Mouse (Mus musculus): ENCODE data around the gene 4930404N11Rik. TPM values are rescaled to one million over a fixed set of nuclear protein-coding genes. Genes with fewer than 3 reads are reported as not detected.

4930404N11Rik gene
- polyA plus RNA-seq, 1 experiment: 0.52 TPM

GRCm38 (mm10) chr10:81358841-81359240, 6.8 kb downstream of the 4930404N11Rik start:
- Histone ChIP-seq H3K4me1 (ENCODE audit: control insufficient read depth, insufficient read depth, low read length) (peaks cover 2% of the 10 kb centered on the region; the same call in 1 of the 2 replicates), H3K27ac (ENCODE audit: insufficient read depth, low read length) (no peak overlapping the region), H3K4me3 (ENCODE audit: insufficient read depth, low read length) (peak overlapping the region; percentile 98; the same call in 1 of the 2 replicates)
- no peak for TF ChIP-seq POLR2A (IDR thresholded peaks at IDR 0.05; ENCODE audit: extremely low read depth, insufficient read depth, low read length)
- no peak for TF ChIP-seq CTCF (IDR thresholded peaks at IDR 0.05; ENCODE audit: extremely low read depth, insufficient read depth, low read length)

- TF ChIP-seq CTCF (IDR thresholded peaks at IDR 0.05; ENCODE audit: extremely low read depth, insufficient read depth, low read length) (no peak), POLR2A (IDR thresholded peaks at IDR 0.05; ENCODE audit: extremely low read depth, insufficient read depth, low read length) (no peak)
- peak overlapping the region; percentile 98 for H3K4me3 ChIP-seq (ENCODE audit: insufficient read depth, low read length)
- no peak overlapping the region for H3K27ac ChIP-seq (ENCODE audit: insufficient read depth, low read length)
- peaks cover 2% of the 10 kb centered on the region; the same call in 1 of the 2 replicates for H3K4me1 ChIP-seq (ENCODE audit: control insufficient read depth, insufficient read depth, low read length)
Observed at GRCm38 (mm10) chr10:81358209-81358608, 7.4 kb downstream of the 4930404N11Rik start.

DNA sequence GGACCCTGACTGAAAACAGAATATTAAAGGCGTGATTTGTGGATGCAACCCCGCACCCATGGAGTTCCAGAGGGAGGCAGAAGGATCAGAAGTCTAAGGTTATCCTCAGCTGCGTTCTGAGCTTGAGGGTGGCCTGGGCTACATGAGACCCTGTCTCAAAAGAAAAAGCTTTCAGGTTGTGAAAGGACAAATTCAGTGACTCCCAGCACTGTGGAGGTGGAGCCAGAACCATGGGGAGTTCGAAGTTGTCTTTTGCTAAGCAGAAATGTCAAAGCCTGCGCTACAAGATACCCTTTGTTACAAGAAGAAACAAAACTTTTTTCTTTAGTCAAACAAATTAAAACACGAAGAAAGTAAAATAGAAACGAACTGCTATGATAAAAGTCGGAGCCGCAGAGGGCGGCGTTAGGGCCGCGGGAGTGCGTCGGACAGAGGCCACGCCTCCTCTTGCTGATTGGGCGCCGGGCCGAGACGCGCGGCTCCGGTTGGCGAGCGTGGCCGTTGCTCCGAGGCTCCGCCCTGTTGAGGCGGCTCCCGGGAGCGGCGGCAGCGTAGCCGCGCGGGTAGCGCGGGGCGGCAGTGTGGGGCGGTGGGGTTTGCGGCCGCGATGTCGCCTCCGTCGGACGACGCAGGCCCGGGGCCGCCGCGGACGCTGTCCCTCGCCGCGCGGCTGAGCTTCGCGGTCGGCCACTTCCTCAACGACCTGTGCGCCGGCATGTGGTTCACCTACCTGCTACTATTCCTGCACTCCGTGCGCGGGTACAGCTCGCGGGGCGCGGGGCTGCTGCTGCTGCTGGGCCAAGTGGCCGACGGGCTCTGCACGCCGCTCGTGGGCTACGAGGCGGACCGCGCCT, 8.4 kb downstream of the 4930404N11Rik start, which contains the start of gene Mfsd12:
TSS of gene Mfsd12 (plus strand) at position 501 of the 854 bp plus-strand sequence.
- no peak within 1 kb of the TSS for H3K27ac ChIP-seq (ENCODE audit: insufficient read depth, low read length)
- peak; percentile 25; the same call in 1 of the 2 replicates for TF ChIP-seq POLR2A (IDR thresholded peaks at IDR 0.05; ENCODE audit: extremely low read depth, insufficient read depth, low read length)
- no peak for TF ChIP-seq CTCF (IDR thresholded peaks at IDR 0.05; ENCODE audit: extremely low read depth, insufficient read depth, low read length)
- peak within 1 kb of the TSS; percentile 98 for H3K4me3 ChIP-seq (ENCODE audit: insufficient read depth, low read length)
- H3K4me1 ChIP-seq (ENCODE audit: control insufficient read depth, insufficient read depth, low read length): peaks cover 2% of the 10 kb centered on the region; the same call in 1 of the 2 replicates

GRCm38 (mm10) chr10:81356352-81356990, 9.1 kb downstream of the 4930404N11Rik start:
- TF ChIP-seq CTCF (IDR thresholded peaks at IDR 0.05; ENCODE audit: extremely low read depth, insufficient read depth, low read length): no peak
- no peak for TF ChIP-seq POLR2A (IDR thresholded peaks at IDR 0.05; ENCODE audit: extremely low read depth, insufficient read depth, low read length)
- Histone ChIP-seq H3K27ac (ENCODE audit: insufficient read depth, low read length) (no peak overlapping the region), H3K4me1 (ENCODE audit: control insufficient read depth, insufficient read depth, low read length) (peaks cover 2% of the 10 kb centered on the region; the same call in 1 of the 2 replicates), H3K4me3 (ENCODE audit: insufficient read depth, low read length) (peak overlapping the region; percentile 98; the same call in 1 of the 2 replicates)

- TF ChIP-seq CTCF (IDR thresholded peaks at IDR 0.05; ENCODE audit: extremely low read depth, insufficient read depth, low read length) (no peak), POLR2A (IDR thresholded peaks at IDR 0.05; ENCODE audit: extremely low read depth, insufficient read depth, low read length) (no peak)
- peaks cover 2% of the 10 kb centered on the region; the same call in 1 of the 2 replicates for H3K4me1 ChIP-seq (ENCODE audit: control insufficient read depth, insufficient read depth, low read length)
- no peak overlapping the region for H3K27ac ChIP-seq (ENCODE audit: insufficient read depth, low read length)
- no peak overlapping the region for H3K4me3 ChIP-seq (ENCODE audit: insufficient read depth, low read length)
Observed at GRCm38 (mm10) chr10:81355533-81355932, 10.1 kb downstream of the 4930404N11Rik start.

GRCm38 (mm10) chr10:81354738-81355477, 10.7 kb downstream of the 4930404N11Rik start:
- H3K27ac ChIP-seq (ENCODE audit: insufficient read depth, low read length): no peak overlapping the region
- TF ChIP-seq CTCF (IDR thresholded peaks at IDR 0.05; ENCODE audit: extremely low read depth, insufficient read depth, low read length) (no peak), POLR2A (IDR thresholded peaks at IDR 0.05; ENCODE audit: extremely low read depth, insufficient read depth, low read length) (no peak)

DNA sequence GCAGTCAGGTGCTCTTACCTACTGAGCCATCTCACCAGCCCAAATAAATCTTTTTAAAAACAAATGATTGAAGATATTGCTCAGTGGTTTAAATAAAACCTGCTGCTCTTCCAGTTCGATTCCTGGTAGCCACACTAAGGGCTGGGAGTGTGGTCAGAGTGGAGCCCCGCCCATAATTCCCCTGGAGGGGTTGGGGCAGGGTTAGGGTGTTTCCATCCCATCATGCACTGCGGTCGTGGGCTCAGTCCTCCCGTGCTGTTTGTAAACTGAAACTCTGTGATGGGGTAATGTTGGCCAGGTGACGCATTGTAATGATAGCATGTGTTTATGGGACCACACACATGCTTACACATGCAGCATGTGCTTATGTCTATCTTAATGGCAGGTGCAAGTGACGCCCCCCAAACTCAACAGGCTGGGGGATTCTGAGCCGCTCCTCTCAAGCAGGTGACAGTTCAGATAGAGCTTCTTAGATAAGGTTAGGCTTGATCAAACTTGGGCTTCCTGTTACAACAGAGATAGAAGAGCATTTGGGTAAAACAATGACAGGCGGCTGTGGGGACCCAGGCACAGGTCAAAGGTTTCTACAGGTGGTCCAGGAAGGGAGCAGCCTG, 13.8 kb downstream of the 4930404N11Rik start:
- Histone ChIP-seq H3K27ac (ENCODE audit: insufficient read depth, low read length) (no peak overlapping the region), H3K4me1 (ENCODE audit: control insufficient read depth, insufficient read depth, low read length) (no peaks in the 10 kb centered on the region), H3K4me3 (ENCODE audit: insufficient read depth, low read length) (no peak overlapping the region)
- TF ChIP-seq POLR2A (IDR thresholded peaks at IDR 0.05; ENCODE audit: extremely low read depth, insufficient read depth, low read length) (no peak), CTCF (IDR thresholded peaks at IDR 0.05; ENCODE audit: extremely low read depth, insufficient read depth, low read length) (no peak)

More at GRCm38 (mm10) chr10:81354738-81355477, 10.7 kb downstream of the 4930404N11Rik start:
- Histone ChIP-seq H3K4me1 (ENCODE audit: control insufficient read depth, insufficient read depth, low read length) (peaks cover 2% of the 10 kb centered on the region; the same call in 1 of the 2 replicates), H3K4me3 (ENCODE audit: insufficient read depth, low read length) (no peak overlapping the region)

DNA sequence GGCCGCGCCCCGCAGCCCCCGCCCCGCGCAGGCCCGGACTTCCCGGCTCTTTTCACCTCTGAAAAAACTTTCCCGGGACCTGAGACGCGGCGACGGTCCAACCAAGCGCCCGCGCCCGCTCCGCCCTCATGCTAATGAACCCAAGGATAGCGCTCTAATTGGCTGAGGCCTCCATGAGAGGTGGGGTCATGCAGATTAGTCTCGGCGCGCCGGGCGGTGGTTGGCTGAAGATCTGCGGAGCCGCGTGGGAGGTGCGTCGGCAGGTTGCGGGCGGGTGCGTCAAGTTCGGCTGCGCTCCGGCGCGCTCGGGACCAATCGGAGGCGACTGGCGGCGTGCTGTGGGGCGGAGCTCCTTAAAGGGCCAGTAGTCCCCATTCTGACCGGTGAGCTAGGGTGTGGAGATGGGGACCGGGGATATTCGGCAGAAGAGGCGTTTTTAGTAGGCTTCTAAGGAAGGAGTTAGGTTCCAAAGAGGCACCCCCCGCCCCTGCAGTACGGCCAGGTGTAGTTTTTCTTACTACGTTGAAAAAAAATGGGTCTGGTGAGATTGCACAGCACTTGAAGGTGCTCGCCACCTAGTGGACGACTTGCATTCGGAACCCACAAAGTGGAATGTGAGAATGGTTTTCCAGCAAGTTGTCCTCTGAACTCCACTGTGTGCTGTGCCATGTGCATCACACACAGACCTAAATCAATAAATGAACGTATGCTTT, 15.1 kb downstream of the 4930404N11Rik start, which contains the start of gene Hmg20b:
TSS of gene Hmg20b (minus strand) at position 130 of the 713 bp plus-strand sequence.
- H3K27ac ChIP-seq (ENCODE audit: insufficient read depth, low read length): peak within 1 kb of the TSS; percentile 82; the same call in 1 of the 2 replicates
- no peaks in the 10 kb centered on the region for H3K4me1 ChIP-seq (ENCODE audit: control insufficient read depth, insufficient read depth, low read length)
- TF ChIP-seq POLR2A (IDR thresholded peaks at IDR 0.05; ENCODE audit: extremely low read depth, insufficient read depth, low read length) (peak; percentile 30; the same call in 1 of the 2 replicates), CTCF (IDR thresholded peaks at IDR 0.05; ENCODE audit: extremely low read depth, insufficient read depth, low read length) (peak; percentile 79)
- H3K4me3 ChIP-seq (ENCODE audit: insufficient read depth, low read length): peak within 1 kb of the TSS; percentile 48

Measured in cortical plate, adult 2 months (tissue).